Mouse (Mus musculus) kidney, adult 11 months (tissue): ENCODE data around the gene Zfp354c.
A peak's percentile ranks its signal among the peaks of the same experiment; 100 is the strongest.

ENCODE experiments used
- DNase-seq: peaks from one replicate; pipeline ENCODE4 v3.0.0; 2022

The Zfp354c gene

GRCm38 (mm10) chr11:50827010-50827953 is at the start of gene Zfp354c:
Zfp354c (minus strand) TSS chr11:50827724.
- peak; percentile 80 for DNase-seq

GRCm38 (mm10) chr11:50850989-50851601 is 23.6 kb upstream of the Zfp354c start:
- no peak for DNase-seq

GRCm38 (mm10) chr11:50850177-50850735 is 22.7 kb upstream of the Zfp354c start, which contains the start of gene Grm6:
Grm6 (plus strand) TSS chr11:50850685.
- no peak for DNase-seq

GRCm38 (mm10) chr11:50849310-50849709 is 21.8 kb upstream of the Zfp354c start:
- no peak for DNase-seq

- no peak for DNase-seq
Measured at GRCm38 (mm10) chr11:50848520-50849137, 21.1 kb upstream of the Zfp354c start.

DNA sequence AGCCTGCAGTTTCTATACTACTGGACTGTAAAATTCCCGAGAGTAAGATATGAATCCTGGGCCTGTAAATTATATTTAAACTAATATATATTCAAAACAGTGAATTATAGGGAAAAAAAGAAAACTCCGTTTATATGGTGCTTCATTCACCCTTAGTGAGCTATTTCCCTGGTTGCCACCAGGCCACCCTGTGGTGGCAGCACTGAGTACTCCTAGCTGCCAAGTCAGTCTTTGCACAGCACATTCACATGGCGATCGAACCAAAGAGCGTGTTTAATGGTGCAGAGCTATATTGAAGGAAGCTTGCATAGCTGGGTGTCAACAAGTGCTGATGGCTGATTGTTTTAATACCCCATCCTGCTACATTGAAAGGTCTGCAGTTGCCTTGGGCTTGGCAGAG is 19.5 kb upstream of the Zfp354c start:
- DNase-seq = no peak

DNA sequence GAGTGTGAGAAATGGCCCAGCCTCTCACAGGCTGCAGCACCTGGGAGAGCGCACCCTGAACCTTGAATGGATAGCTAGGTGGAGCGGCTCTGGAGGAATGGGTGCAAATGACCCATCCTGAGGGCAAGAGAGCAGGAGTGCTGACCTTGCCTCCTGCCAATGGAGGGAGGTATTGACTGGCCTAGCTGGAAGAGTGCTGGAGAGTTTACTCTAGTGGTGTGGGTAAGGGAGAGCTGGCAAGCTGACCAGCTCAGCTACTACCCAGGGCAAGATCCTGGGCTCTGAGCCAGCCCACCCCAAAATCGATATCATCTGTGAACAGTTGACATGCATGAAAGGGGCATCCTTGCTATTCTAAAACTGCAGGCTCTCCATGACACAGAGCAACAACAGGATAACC is 18.4 kb upstream of the Zfp354c start:
- DNase-seq = no peak

- peak; percentile 94 for DNase-seq
Measured at GRCm38 (mm10) chr11:50841023-50841735, 13.7 kb upstream of the Zfp354c start, which contains the start of gene Zfp879. Zfp879 (minus strand) TSS chr11:50841552.

GRCm38 (mm10) chr11:50835727-50836126 is 8.2 kb upstream of the Zfp354c start:
- no peak for DNase-seq

DNA sequence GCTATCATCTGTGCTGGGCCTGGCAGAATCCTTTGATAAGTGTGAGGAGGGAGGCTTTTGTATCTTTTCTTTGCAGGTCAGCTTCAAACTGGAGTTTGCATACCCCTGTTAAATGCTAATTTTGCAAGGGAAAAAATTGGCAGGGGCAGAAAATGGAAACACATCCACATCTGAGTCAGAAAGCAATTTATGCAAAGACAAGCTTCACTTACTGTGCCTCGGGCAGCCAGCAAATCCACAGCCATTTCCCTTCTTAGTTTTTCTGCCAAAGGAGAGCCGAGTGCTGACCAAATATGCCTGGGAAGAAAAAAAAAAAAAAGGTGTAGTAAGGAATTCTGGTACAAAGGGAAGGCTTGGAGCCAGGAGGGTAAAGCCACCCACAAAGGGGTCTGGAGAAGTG is 1.3 kb downstream of the Zfp354c start:
- peak; percentile 19 for DNase-seq

DNA sequence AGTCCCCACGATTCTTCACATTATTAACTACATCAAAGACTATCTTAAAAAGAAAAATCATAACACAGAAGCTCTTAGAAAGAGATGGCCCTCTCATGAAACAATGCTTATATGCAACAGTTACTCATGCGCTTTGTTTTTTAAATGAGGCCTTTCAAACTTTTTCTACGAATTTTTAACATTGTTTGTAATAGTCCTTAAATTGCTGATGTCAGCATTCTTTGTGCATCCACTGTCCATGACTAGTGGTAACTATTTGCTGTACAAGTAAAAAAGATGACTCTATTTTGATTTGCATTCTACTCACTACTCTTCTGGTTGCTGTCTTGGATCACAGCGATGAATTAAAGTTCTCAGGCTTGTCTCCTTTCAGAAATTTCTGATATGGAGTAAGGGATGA is 13.3 kb downstream of the Zfp354c start:
- no peak for DNase-seq

DNA sequence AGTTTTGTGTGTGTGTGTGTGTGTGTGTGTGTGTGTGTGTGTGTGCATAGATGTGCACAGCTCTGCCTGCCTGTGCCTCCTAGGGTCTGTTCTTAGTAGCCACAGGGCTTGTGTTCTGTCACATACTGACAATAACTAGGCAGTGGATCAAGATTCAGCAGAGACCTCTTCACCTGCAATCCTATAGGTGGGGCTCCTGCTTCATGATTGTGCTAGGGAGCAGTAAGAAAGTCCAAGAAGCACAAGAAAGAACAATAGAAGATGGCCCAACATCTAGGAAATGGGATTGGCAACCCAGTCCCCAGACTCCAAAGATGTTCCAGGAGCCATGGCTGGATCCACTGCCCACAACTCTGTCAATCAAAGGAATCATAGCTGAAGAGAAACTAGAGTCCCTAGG is 28.7 kb downstream of the Zfp354c start:
- no peak for DNase-seq

DNA sequence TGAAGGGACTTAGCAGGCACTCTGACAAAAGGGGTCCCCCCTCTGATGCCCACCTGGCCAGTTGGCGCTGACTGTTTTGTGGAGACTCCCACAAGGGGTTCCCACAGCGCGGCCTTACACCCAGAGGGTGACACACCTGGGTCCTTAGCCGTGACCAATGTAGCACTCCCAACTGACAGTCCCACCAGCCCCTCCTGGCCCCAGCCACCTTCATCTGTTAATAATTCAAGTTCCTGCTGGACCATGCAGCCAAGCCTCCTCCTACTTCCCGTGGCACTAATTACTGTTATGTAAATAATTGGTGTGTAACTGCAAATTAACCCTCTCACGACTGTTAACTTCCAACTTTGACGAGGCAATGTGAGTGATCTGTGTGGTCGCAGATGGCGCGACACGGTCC is 29.9 kb downstream of the Zfp354c start:
- DNase-seq = no peak

GRCm38 (mm10) chr11:50771006-50771405 is 56.5 kb downstream of the Zfp354c start:
- no peak for DNase-seq

- peak; percentile 83 for DNase-seq
Measured at GRCm38 (mm10) chr11:50768995-50769749, 58.4 kb downstream of the Zfp354c start.

DNA sequence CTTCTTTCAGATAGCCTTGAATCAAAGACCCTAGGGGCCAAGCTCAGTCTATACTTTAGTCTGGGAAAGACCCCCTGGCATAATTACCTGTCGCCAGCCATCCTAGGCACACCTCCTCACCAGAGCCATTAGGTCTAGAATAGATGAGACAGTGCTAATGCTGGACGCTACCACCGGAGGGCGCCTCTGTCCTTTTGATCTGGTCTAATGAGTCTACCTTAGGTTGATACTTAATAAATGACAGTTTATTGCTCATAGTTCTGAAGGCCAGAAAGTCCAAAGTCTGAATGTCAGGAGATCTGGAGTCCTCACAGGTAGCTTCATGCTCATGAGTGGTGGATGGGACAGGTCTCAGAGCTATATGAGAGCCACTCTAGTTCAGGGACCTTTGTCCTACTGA is 60.5 kb downstream of the Zfp354c start:
- DNase-seq = peak; percentile 13

GRCm38 (mm10) chr11:50766461-50766860 is 61.1 kb downstream of the Zfp354c start:
- no peak for DNase-seq
